Mouse (Mus musculus) gastrocnemius, postnatal 14 days (tissue): ENCODE results near the gene Card9. TPM values are rescaled to one million over a fixed set of nuclear protein-coding genes. Genes with fewer than 3 reads are reported as not detected.
A peak's percentile ranks its signal among the peaks of the same experiment; 100 is the strongest.

Source experiments
- DNase-seq: peaks from one replicate; pipeline ENCODE4 v3.0.0; 2021; ENCODE audit warnings: mixed read lengths
- intact Hi-C: fragments of 180-260 bp; cut with DNase I; formaldehyde crosslinking; loops from one replicate; pipeline ENCODE4 v1.15.1; 2025; ENCODE audit warnings: low total_unique reads
- total RNA-seq, 2 experiments: library from RNA; stranded (reverse); gene quantifications; 2 replicates each; pipeline ENCODE4 v1.2.3; 2021

The Card9 gene
- total RNA-seq, 2 experiments from 2014 or later, result 0.71 to 1.1 TPM

GRCm38 (mm10) chr2:26338302-26339203, 22.2 kb downstream of the Card9 start:
- intact Hi-C loops, result no loop called here

GRCm38 (mm10) chr2:26330702-26331101, 30.0 kb downstream of the Card9 start:
- intact Hi-C loops, result no loop called here

More at GRCm38 (mm10) chr2:26338302-26339203, 22.2 kb downstream of the Card9 start:
- DNase-seq, result no peak

GRCm38 (mm10) chr2:26330056-26330468, 30.7 kb downstream of the Card9 start:
- no peak for DNase-seq
- intact Hi-C loops, result no loop called here

More at GRCm38 (mm10) chr2:26330702-26331101, 30.0 kb downstream of the Card9 start:
- DNase-seq, result no peak

GRCm38 (mm10) chr2:26329402-26329801, 31.3 kb downstream of the Card9 start:
- intact Hi-C loops, result loop anchor here (5.0 kb wide), 1 partner anchor 238 kb away; no protein-coding TSS in a partner anchor
- peak; percentile 55 for DNase-seq

GRCm38 (mm10) chr2:26327852-26328251, 32.9 kb downstream of the Card9 start:
- intact Hi-C loops, result loop anchor here (5.0 kb wide), 1 partner anchor 239 kb away; no protein-coding TSS in a partner anchor
- peak; percentile 7 for DNase-seq

- intact Hi-C loops, result loop anchor here (5.0 kb wide), 1 partner anchor 242 kb away; no protein-coding TSS in a partner anchor
- peak; percentile 75 for DNase-seq
Observed at GRCm38 (mm10) chr2:26325386-26326181, 35.1 kb downstream of the Card9 start.

- intact Hi-C loops, result loop anchor here (5.0 kb wide), 1 partner anchor 242 kb away; no protein-coding TSS in a partner anchor
Observed at GRCm38 (mm10) chr2:26324917-26325316, 35.8 kb downstream of the Card9 start.

GRCm38 (mm10) chr2:26323589-26324325, 37.0 kb downstream of the Card9 start:
- peak; percentile 3 for DNase-seq
- intact Hi-C loops, result no loop called here

More at GRCm38 (mm10) chr2:26324917-26325316, 35.8 kb downstream of the Card9 start:
- peak; percentile 17 for DNase-seq

GRCm38 (mm10) chr2:26320245-26321185, 40.2 kb downstream of the Card9 start:
- peak; percentile 4 for DNase-seq
- intact Hi-C loops, result no loop called here

- intact Hi-C loops, result no loop called here
- peak; percentile 3 for DNase-seq
Observed at GRCm38 (mm10) chr2:26319519-26320244, 41.0 kb downstream of the Card9 start.

- intact Hi-C loops, result no loop called here
- DNase-seq, result no peak
Observed at GRCm38 (mm10) chr2:26319109-26319508, 41.6 kb downstream of the Card9 start.

GRCm38 (mm10) chr2:26317991-26318672, 42.6 kb downstream of the Card9 start:
- intact Hi-C loops, result no loop called here
- DNase-seq, result no peak

GRCm38 (mm10) chr2:26317371-26317770, 43.3 kb downstream of the Card9 start:
- no peak for DNase-seq
- intact Hi-C loops, result no loop called here

GRCm38 (mm10) chr2:26316576-26317246, 44.0 kb downstream of the Card9 start:
- intact Hi-C loops, result no loop called here
- peak; percentile 43 for DNase-seq

- intact Hi-C loops, result no loop called here
Observed at GRCm38 (mm10) chr2:26315925-26316311, 44.8 kb downstream of the Card9 start.

More at GRCm38 (mm10) chr2:26315925-26316311, 44.8 kb downstream of the Card9 start:
- peak; percentile 62 for DNase-seq
